Comparison of ENCODE assay signal across 7 mouse cellular contexts in the genomic region with DNA sequence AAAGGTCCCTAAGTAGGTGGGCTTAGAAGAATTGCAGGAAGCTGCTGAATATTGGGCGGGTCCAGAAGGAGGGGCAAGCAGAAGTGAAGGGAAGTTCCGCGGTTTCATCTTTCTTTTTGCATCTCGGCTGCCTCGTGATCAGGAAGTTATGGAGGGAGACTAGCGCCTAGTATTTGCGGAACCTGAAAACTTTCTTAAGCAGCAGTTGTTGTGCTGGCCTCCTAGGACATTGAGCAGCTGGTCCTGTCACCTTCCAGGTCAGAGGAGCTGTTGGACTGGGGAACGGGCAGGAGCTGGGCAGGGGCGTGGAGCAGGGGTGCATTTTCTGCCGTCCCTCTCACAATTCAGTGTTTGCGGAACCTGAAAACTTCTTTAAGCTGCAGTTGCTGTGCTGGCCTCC. TPM values are rescaled to one million over a fixed set of nuclear protein-coding genes. Genes with fewer than 3 reads are reported as not detected.
DNase-seq lines count a peak whose midpoint lies in the region; ATAC-seq lines count a peak whose summit lies in the region.
"Not testable (repeated sequence)": the region's sequence is repeated elsewhere in the genome, so short reads cannot be mapped to it uniquely, and the experiment has no call there.

A gene (plus strand): TSS at position 89 of the 400 bp plus-strand sequence.

- H3K4me1 ChIP-seq in intestine, embryonic 15.5 days (replicated peaks); liver, embryonic 13.5 days (replicated peaks); midbrain, embryonic 10.5 days; stomach, embryonic 14.5 days (ENCODE audit: control insufficient read depth, insufficient read depth, low read length): not testable (repeated sequence)

- H3K9me3 ChIP-seq in intestine, embryonic 15.5 days; liver, embryonic 13.5 days (replicated peaks); midbrain, embryonic 10.5 days (replicated peaks); stomach, embryonic 14.5 days (ENCODE audit: control insufficient read depth, low read depth, low read length): not testable (repeated sequence)

- peak; percentile 46 for DNase-seq in T-cell, adult 2 months (ENCODE audit: low spot score)
- DNase-seq in embryo, embryonic 10 days (ENCODE audit: low spot score) = peak; percentile 48
- DNase-seq in gonadal fat pad, adult 2 months (ENCODE audit: low read depth) = peak; percentile 1
- DNase-seq in liver, embryonic 13.5 days; midbrain, embryonic 10.5 days (ENCODE audit: low spot score): not testable (repeated sequence)

- H3K27me3 ChIP-seq in intestine, embryonic 15.5 days (replicated peaks); liver, embryonic 13.5 days; midbrain, embryonic 10.5 days (ENCODE audit: low read depth, poor library complexity, severe bottlenecking); stomach, embryonic 14.5 days (ENCODE audit: control insufficient read depth, insufficient read depth, low read length): not testable (repeated sequence)

- H3K36me3 ChIP-seq in intestine, embryonic 15.5 days; liver, embryonic 13.5 days; midbrain, embryonic 10.5 days; stomach, embryonic 14.5 days (ENCODE audit: control insufficient read depth, insufficient read depth, low read length): not testable (repeated sequence)

- peak; percentile 82 for ATAC-seq in intestine, embryonic 15.5 days
- ATAC-seq in liver, embryonic 13.5 days (ENCODE audit: low read depth) = peak; percentile 80
- peak; percentile 46; the same call in 1 of the 2 replicates for ATAC-seq in stomach, embryonic 14.5 days (ENCODE audit: insufficient number of reproducible peaks, insufficient read depth, low FRiP score, low read depth)

- H3K9ac ChIP-seq in intestine, embryonic 15.5 days; stomach, embryonic 14.5 days (replicated peaks; ENCODE audit: low read depth, low read length): not testable (repeated sequence)
- peak within 1 kb of the TSS; percentile 45; the same call in 1 of the 2 replicates for H3K9ac ChIP-seq in liver, embryonic 13.5 days

- 19% methylated on average over 11 of the region's 11 CpGs for WGBS in intestine, embryonic 15.5 days
- 11% methylated on average over 11 of the region's 11 CpGs for WGBS in liver, embryonic 13.5 days (ENCODE audit: insufficient replicate concordance)
- 27% methylated on average over 11 of the region's 11 CpGs for WGBS in midbrain, embryonic 10.5 days
- WGBS in stomach, embryonic 14.5 days = 12% methylated on average over 11 of the region's 11 CpGs

- peak within 1 kb of the TSS; percentile 36 for H3K4me3 ChIP-seq in intestine, embryonic 15.5 days (replicated peaks)
- H3K4me3 ChIP-seq in liver, embryonic 13.5 days (replicated peaks) = peak within 1 kb of the TSS; percentile 53
- peak within 1 kb of the TSS; percentile 33 for H3K4me3 ChIP-seq in midbrain, embryonic 10.5 days
- H3K4me3 ChIP-seq in stomach, embryonic 14.5 days (ENCODE audit: low read depth, low read length) = peak within 1 kb of the TSS; percentile 22

- peak within 1 kb of the TSS; percentile 52 for H3K4me2 ChIP-seq in intestine, embryonic 15.5 days (replicated peaks)
- H3K4me2 ChIP-seq in liver, embryonic 13.5 days = peak within 1 kb of the TSS; percentile 58
- 0 out of 2 replicates have a peak within 1 kb of the TSS, but pooled peaks have one; percentile 14 for H3K4me2 ChIP-seq in stomach, embryonic 14.5 days (replicated peaks; ENCODE audit: low read depth, low read length)

- H3K27ac ChIP-seq in intestine, embryonic 15.5 days; liver, embryonic 13.5 days; midbrain, embryonic 10.5 days (replicated peaks); stomach, embryonic 14.5 days (ENCODE audit: low read length): not testable (repeated sequence)

RNA-seq across cellular contexts. Expression of the gene that starts here (rescaled TPM):
- polyA plus RNA-seq in gonadal fat pad, adult 2 months (2012; rRNA removed) = 0.14 and 0.15 TPM in 2 replicates
- 2.5 and 3.4 TPM in 2 replicates for polyA plus RNA-seq in intestine, embryonic 15.5 days (2015; fragmentation: Nextera tagmentation; extraction: Ambion mirVana)
- 2.1 and 2.2 TPM in 2 replicates for polyA plus RNA-seq in liver, embryonic 13.5 days (2015; fragmentation: Nextera tagmentation; extraction: Ambion mirVana)
- 0.57 and 0.67 TPM in 2 replicates for polyA plus RNA-seq in midbrain, embryonic 10.5 days (2016; fragmentation: Nextera tagmentation; extraction: Ambion mirVana)
- 3.4 and 4.1 TPM in 2 replicates for polyA plus RNA-seq in stomach, embryonic 14.5 days (2014; fragmentation: Nextera tagmentation; extraction: Ambion mirVana)

Comparison
In these comparisons a context has a peak if more than half of its experiments do, and no peak if none do; other contexts are left out.
1. Peak in DNase-seq in gonadal fat pad, adult 2 months; RNA of the gene not detected or under 1 TPM.